Mouse (Mus musculus): ENCODE data around the gene Insig2. TPM values are rescaled to one million over a fixed set of nuclear protein-coding genes. Genes with fewer than 3 reads are reported as not detected.

The Insig2 gene
- polyA plus RNA-seq, 1 experiment from 2014 or later, result 34.5 TPM

GRCm38 (mm10) chr1:121278370-121278769 is 54.0 kb downstream of the Insig2 start:
- no peaks in the 10 kb centered on the region for H3K4me1 ChIP-seq (replicated peaks)
- no peak overlapping the region for H3K9ac ChIP-seq
- H3K4me3 ChIP-seq, result no peak overlapping the region
- WGBS, result 71% methylated on average over 3 of the region's 3 CpGs
- H3K4me2 ChIP-seq, result no peak overlapping the region
- H3K9me3 ChIP-seq (replicated peaks), result no peaks in the 10 kb centered on the region
- H3K27ac ChIP-seq (ENCODE audit: poor library complexity, severe bottlenecking), result no peak overlapping the region
- no peaks in the 10 kb centered on the region for H3K27me3 ChIP-seq (replicated peaks)
- ATAC-seq (ENCODE audit: insufficient number of reproducible peaks, low FRiP score), result no peak
- no peaks in the 10 kb centered on the region for H3K36me3 ChIP-seq

GRCm38 (mm10) chr1:121277466-121277865 is 54.9 kb downstream of the Insig2 start:
- H3K9ac ChIP-seq, result no peak overlapping the region
- no peak overlapping the region for H3K27ac ChIP-seq (ENCODE audit: poor library complexity, severe bottlenecking)
- WGBS, result 80% methylated on average over 4 of the region's 4 CpGs
- H3K9me3 ChIP-seq (replicated peaks), result no peaks in the 10 kb centered on the region
- no peaks in the 10 kb centered on the region for H3K36me3 ChIP-seq
- no peak overlapping the region for H3K4me2 ChIP-seq
- no peaks in the 10 kb centered on the region for H3K27me3 ChIP-seq (replicated peaks)
- H3K4me3 ChIP-seq, result no peak overlapping the region
- ATAC-seq (ENCODE audit: insufficient number of reproducible peaks, low FRiP score), result no peak
- no peaks in the 10 kb centered on the region for H3K4me1 ChIP-seq (replicated peaks)

DNA sequence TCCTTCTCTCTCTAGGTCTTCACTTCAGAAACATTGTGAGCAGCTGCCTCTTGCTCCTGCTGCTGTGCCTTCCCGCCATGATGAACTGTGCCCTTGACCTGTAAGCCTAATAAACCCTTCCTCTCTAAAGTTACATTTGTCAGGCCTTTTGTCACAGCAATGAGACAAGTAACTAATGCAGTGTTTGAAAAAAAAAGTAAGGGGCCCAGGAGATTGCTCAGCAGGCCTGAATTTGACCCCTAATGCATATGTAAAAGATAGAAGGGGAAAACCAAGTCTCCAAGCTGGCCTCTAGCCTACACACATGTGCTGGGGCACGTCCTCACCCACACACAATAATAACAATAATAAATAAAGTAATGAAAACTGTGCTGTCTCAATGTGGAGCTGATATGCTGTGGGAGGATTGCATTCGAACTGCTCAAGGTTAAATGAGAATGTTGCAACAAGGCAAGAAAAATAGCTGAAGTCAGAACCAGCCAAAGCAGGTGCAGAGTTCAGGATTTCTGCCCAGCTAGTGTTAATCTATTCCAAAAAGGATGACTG is 56.4 kb downstream of the Insig2 start:
- 72% methylated on average over 3 of the region's 3 CpGs for WGBS
- Histone ChIP-seq H3K36me3 (no peaks in the 10 kb centered on the region), H3K4me2 (no peak overlapping the region), H3K9me3 (replicated peaks) (0 out of 2 replicates have a peak, but pooled peaks cover 2% of the 10 kb centered on the region), H3K9ac (no peak overlapping the region), H3K27me3 (replicated peaks) (no peaks in the 10 kb centered on the region), H3K4me1 (replicated peaks) (no peaks in the 10 kb centered on the region), H3K4me3 (no peak overlapping the region), H3K27ac (ENCODE audit: poor library complexity, severe bottlenecking) (no peak overlapping the region)
- no peak for ATAC-seq (ENCODE audit: insufficient number of reproducible peaks, low FRiP score)

DNA sequence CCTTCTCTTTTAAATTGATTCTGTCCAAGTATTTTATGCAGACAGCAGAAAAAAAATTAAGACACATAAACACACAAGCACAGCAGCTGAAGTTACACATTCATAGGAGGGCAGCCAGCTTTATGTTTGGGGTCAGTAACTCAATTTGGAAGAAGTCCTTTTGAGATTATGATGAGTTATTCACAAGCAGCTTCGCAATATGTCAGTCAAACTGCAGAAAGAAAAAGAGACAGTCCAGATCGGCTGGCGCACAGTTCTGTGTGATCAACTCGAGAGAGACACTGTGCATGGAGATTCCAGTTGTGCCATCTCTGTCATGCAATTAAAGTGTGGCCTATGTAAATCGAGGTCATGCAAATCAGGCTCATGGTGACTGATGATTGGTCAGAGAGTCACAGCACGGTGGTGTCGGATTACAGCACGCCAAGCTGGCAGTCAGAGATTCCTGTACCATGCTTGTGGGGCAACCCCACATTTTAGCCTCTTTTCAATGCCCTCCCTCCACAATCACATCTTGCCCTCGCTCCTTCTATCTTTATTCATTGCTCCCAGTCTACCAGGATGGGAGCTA is 72.1 kb downstream of the Insig2 start:
- Histone ChIP-seq H3K4me3 (no peak overlapping the region), H3K27me3 (replicated peaks) (no peaks in the 10 kb centered on the region), H3K9ac (no peak overlapping the region), H3K4me1 (replicated peaks) (no peaks in the 10 kb centered on the region), H3K9me3 (replicated peaks) (no peaks in the 10 kb centered on the region), H3K36me3 (no peaks in the 10 kb centered on the region), H3K4me2 (no peak overlapping the region), H3K27ac (ENCODE audit: poor library complexity, severe bottlenecking) (no peak overlapping the region)
- no peak for ATAC-seq (ENCODE audit: insufficient number of reproducible peaks, low FRiP score)
- WGBS, result 65% methylated on average over 9 of the region's 9 CpGs

Other genes with a start within 250 kb of the Insig2 start
- gene Ccdc93, start 98.5 kb upstream of the Insig2 start, polyA plus RNA-seq (2016; fragmentation: Nextera tagmentation; extraction: Ambion mirVana), result 8.9 and 9.0 TPM in 2 replicates
- gene Htr5b, start 195.9 kb upstream of the Insig2 start, polyA plus RNA-seq (2016; fragmentation: Nextera tagmentation; extraction: Ambion mirVana), result 0.26 TPM in 1 of 2 replicates, not detected in the other
- 46.4 and 47.6 TPM in 2 replicates for gene Ddx18, start 235.4 kb upstream of the Insig2 start, polyA plus RNA-seq (2016; fragmentation: Nextera tagmentation; extraction: Ambion mirVana)

Data from heart, embryonic 12.5 days (tissue).